Mouse (Mus musculus) embryo, embryonic 10 days (tissue): ENCODE data around the gene Clec4d.
"Not testable (repeated sequence)": the region's sequence is repeated elsewhere in the genome, so short reads cannot be mapped to it uniquely, and the experiment has no call there.

Source experiments
- DNase-seq: peaks from one replicate; pipeline ENCODE4 v3.0.0-alpha.2; 2015; ENCODE audit warnings: low spot score

The Clec4d gene

GRCm38 (mm10) chr6:123261555-123262161, at the start of gene Clec4d:
Clec4d (plus strand) TSS chr6:123262111.
- DNase-seq, result no peak

- DNase-seq, result no peak
These were observed 34.3 kb upstream of the Clec4d start for GRCm38 (mm10) chr6:123227519-123228166.

DNA sequence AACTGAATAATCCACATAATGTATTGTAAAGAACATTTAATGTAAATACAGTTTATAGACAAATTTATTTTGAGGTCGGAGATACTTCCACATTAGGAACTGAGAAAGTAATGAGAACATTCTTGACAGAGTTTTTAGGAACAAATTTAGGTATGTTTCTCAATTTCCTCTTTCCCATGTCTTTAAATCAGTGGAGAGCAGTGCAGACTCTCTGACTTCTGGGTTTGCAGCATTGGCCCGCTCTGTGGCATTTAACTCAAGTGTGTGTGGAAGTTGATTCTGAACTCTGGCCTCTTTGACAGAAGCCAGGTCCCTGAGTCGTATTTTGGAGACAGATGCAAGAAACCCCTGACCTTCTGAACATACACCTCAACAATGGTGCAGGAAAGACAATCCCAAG, 32.3 kb upstream of the Clec4d start, which contains the start of gene Clec4n:
Clec4n (plus strand) TSS at position 200 of the 400 bp plus-strand sequence.
- no peak for DNase-seq

DNA sequence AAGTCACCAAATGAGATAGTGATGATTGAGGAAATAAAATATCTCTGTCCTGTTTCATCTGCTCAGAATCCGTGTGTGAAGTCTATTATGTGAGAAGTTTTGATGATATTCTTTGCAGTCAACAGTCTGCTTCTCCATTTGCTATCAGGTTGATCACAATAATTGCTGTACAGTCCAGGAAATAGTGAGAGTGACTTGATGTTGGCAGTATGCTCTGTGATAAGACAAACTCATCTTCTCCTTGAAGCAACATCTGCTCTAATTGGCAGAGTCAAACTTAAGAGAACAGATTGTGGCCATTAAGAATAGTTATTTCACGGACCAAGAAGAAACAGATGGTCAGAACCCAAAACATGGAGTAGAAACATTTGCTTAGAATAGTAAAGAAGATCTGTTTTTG, 30.8 kb upstream of the Clec4d start:
- no peak for DNase-seq

DNA sequence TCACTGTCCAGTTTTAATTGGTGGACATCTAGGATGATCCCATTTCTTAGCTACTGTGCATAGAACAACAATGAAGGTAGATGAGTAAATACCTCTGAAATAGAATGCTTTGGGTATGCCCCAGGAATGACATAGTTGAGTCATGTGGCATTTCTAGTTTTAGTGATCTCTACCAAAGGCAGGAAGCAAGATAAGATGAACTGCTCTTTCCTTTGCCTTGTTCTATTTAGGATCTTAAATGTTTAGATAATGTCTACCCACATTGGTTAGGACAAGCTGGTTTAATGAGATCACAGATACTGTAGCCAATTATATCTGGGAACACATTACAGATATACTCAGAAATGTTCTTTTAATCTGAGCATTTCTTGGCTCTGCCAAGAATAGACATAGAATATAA, 24.3 kb upstream of the Clec4d start:
- DNase-seq, result no peak

- DNase-seq, result no peak
These were observed 17.7 kb upstream of the Clec4d start for GRCm38 (mm10) chr6:123244201-123244600.

GRCm38 (mm10) chr6:123248862-123249261, 13.0 kb upstream of the Clec4d start:
- DNase-seq, result not testable (repeated sequence)

GRCm38 (mm10) chr6:123252735-123253134, 9.2 kb upstream of the Clec4d start:
- DNase-seq, result no peak

DNA sequence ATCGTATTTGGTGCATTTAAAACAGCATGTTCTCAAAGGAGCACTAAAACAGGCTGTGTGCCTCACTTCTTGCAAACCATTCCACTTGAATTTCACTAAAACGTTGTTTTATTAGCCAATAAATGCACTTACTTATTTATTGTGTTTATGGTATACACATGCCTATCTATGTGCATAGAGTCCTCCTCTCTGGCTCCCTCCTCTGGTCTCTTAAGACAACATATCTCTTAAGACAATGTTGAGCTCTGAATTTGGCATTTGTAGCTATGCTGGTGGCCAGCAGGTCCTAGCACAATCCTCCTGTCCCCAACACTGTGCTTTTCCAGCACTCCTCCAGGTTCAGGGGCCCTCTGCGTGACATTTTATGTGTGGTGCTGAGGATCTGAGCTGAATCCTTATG, 3.0 kb upstream of the Clec4d start:
- no peak for DNase-seq

GRCm38 (mm10) chr6:123259889-123260603, 1.9 kb upstream of the Clec4d start:
- DNase-seq, result no peak

DNA sequence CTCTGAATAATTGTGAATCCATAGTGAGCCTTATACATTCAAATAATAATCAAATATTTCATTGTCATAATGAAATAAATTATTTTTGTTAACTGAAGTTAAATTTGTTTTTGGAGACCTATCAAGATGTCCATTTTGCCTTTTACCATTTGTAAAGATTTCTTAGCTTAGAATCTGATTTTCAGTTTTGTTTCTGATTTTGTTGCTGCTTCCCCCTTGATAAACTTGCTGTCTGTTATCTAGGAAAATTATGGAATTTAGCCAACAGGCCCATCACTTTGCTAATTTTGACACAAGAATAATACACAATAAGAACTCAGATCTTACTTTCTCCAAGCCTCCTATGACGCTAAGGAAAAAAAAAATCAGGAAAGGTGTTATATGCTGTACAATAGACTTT, 1.0 kb upstream of the Clec4d start:
- DNase-seq, result no peak

DNA sequence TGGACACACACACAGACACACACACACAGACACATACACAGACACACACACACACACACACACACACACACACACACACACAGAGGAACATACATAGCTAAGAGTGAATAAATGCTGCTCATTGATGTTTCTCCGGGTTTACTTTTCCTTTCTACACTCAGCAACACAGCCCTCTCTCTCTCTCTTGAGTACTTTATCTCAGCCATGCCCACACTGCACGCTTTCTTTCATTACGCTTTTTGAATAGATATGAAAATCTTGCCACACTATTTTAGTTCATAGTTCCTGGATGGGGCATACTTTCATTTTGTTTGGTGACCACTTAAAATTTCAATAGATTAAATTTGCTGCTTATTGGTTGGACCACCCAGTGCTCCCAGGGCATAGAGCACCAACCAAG, 2.3 kb downstream of the Clec4d start:
- DNase-seq, result no peak

DNA sequence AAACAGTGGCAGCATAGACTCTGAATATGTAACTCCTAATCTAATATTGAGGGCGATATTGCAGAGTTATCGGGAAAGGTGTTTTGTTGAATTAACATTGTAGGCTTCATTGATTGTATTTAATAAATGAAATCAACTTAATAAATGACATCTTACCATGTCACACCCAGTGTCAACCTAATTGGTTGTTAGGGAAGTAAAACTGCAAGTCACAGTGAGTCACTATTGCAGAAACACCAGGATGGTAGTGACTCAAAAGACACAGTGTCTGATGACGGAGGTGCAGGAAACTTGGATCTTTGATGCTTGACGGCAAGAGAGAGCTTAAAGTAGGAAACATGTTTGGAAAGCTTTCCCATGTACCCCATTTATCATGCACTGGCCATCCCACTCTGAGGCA, 3.9 kb downstream of the Clec4d start:
- DNase-seq, result no peak

- DNase-seq, result no peak
These were observed 5.0 kb downstream of the Clec4d start for GRCm38 (mm10) chr6:123266945-123267344.

GRCm38 (mm10) chr6:123279443-123279842, 17.5 kb downstream of the Clec4d start:
- DNase-seq, result no peak

- no peak for DNase-seq
These were observed 24.4 kb downstream of the Clec4d start for GRCm38 (mm10) chr6:123286311-123286710.

DNA sequence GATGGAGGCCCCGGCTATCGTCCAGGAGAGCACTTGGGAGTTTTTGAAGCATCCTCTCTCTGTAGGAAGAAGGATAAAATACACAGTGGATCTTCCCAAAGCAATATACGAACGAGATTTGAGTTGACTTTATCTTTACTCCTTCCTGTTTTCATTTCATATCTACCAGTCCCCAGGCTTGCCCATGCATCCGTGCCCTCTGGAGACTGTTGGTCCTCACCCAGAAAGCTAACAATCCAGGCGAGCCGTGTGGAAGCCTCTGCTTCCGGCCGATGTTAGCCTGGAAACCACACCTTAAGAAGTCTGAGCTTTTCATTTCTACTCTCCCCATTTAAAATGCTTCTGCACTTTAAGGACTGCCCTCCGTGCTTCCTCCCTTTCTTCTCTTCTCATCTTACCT, 27.0 kb downstream of the Clec4d start:
- no peak for DNase-seq

GRCm38 (mm10) chr6:123289753-123290152, 27.8 kb downstream of the Clec4d start, which contains the start of gene Clec4e:
Clec4e (minus strand) TSS chr6:123289870.
- DNase-seq, result no peak

DNA sequence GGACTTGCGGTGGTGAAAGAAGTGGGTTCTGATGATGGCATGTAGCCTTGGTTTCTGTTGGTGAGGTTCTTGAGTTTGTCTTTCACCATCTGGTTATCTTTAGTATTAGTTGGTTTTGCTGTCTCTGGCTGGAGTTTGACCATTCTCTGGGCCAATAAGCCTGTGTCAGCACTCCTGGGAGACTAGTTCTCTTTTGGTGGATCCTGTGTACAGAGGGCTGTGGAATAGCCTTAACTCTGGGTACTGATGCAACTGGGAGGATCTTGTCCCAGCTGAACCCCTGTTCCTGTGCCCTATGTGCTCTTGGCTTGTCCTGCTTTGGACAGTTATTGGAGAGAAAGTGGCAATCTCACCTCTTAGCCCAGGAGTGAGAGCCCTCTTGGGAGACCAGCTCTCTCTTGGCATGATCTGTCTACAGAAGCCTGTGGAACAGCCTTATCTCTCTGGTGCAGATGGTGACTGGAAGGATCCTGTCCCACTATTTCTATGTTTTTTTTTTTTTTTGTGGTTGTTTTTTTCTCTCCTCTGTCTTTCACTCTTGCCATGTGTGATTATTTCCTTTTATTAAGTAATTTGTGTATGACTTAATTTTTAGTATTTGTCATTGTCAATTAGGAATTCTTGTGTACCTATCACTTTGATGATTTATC, 31.0 kb downstream of the Clec4d start:
- no peak for DNase-seq

DNA sequence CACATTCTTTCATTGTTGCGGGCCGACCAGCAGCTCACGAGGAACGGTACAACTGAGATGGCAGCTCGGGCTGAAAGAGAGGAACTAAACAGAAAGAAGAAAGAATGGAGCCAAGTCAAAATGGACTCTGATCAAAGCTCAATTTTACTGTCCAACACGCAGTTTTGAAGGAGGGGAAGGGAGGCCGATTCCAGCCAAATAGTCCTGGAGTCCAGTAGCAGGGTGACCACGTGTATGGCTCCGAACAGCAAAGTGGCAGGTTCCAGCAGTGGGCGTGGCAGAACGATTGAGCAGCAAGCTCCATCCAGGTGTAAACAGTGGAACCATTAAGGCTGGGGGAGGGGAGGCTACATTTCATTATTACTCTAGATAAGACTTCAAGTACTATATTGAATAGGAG, 31.6 kb downstream of the Clec4d start:
- DNase-seq, result not testable (repeated sequence)

- DNase-seq, result no peak
These were observed 34.8 kb downstream of the Clec4d start for GRCm38 (mm10) chr6:123296687-123297086.

GRCm38 (mm10) chr6:123306315-123306714, 44.4 kb downstream of the Clec4d start:
- not testable (repeated sequence) for DNase-seq

DNA sequence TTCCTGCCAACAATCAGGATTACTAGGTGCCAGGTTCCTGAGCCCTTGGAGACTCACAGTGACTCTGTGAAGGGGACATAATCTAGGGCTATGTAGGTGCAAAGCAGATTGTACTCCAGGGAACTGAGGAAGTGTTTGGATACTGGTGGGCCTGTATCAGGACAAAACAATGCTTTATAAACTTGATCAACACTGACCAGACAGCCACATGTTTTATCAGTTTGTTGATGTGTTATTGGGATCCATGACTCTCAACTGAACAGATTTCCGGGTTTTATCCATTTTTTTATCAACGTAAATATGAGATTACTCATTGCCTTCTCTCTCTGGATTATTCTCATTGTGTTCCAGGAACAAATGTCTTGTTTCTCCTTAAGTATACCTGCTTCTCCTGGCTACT, 46.1 kb downstream of the Clec4d start, which contains the start of gene Vmn2r19:
Vmn2r19 (plus strand) TSS at position 301 of the 400 bp plus-strand sequence.
- DNase-seq, result no peak
